Mouse (Mus musculus): ENCODE measurements around the gene Ap1s1. TPM values are rescaled to one million over a fixed set of nuclear protein-coding genes. Genes with fewer than 3 reads are reported as not detected.
A peak's percentile ranks its signal among the peaks of the same experiment; 100 is the strongest.

Gene Ap1s1
- polyA plus RNA-seq, 1 experiment from 2014 or later = 136 TPM

- H3K27me3 ChIP-seq (replicated peaks; ENCODE audit: control insufficient read depth, insufficient read depth, low read length) = no peaks in the 10 kb centered on the region
- H3K36me3 ChIP-seq (ENCODE audit: control insufficient read depth, insufficient read depth, low read length) = no peaks in the 10 kb centered on the region
- 0 out of 2 replicates have a peak, but pooled peaks cover 3% of the 10 kb centered on the region for H3K4me1 ChIP-seq (ENCODE audit: control insufficient read depth, insufficient read depth, low read length)
- no peak overlapping the region for H3K4me3 ChIP-seq (ENCODE audit: low read depth, low read length)
- no peak for ATAC-seq (ENCODE audit: low read depth)
- H3K9ac ChIP-seq (ENCODE audit: low read depth, low read length) = no peak overlapping the region
- no peak for DNase-seq (ENCODE audit: low spot score)
- 88% methylated on average over 4 of the region's 4 CpGs for WGBS
- no peak overlapping the region for H3K4me2 ChIP-seq (ENCODE audit: low read depth, low read length)
- no peaks in the 10 kb centered on the region for H3K9me3 ChIP-seq (ENCODE audit: control insufficient read depth, low read length)
- H3K27ac ChIP-seq (replicated peaks; ENCODE audit: low read depth, low read length) = no peak overlapping the region
Observed at GRCm38 (mm10) chr5:137083051-137083450, 37.1 kb upstream of the Ap1s1 start.

GRCm38 (mm10) chr5:137079849-137080248 lies 33.9 kb upstream of the Ap1s1 start:
- Histone ChIP-seq H3K9me3 (ENCODE audit: control insufficient read depth, low read length) (no peaks in the 10 kb centered on the region), H3K27ac (replicated peaks; ENCODE audit: low read depth, low read length) (no peak overlapping the region), H3K4me3 (ENCODE audit: low read depth, low read length) (no peak overlapping the region), H3K9ac (ENCODE audit: low read depth, low read length) (no peak overlapping the region), H3K27me3 (replicated peaks; ENCODE audit: control insufficient read depth, insufficient read depth, low read length) (no peaks in the 10 kb centered on the region), H3K4me1 (ENCODE audit: control insufficient read depth, insufficient read depth, low read length) (peaks cover 11% of the 10 kb centered on the region; the same call in 1 of the 2 replicates), H3K4me2 (ENCODE audit: low read depth, low read length) (no peak overlapping the region), H3K36me3 (ENCODE audit: control insufficient read depth, insufficient read depth, low read length) (no peaks in the 10 kb centered on the region)
- DNase-seq (ENCODE audit: low spot score) (no peak), ATAC-seq (ENCODE audit: low read depth) (no peak)
- WGBS = 49% methylated on average over 5 of the region's 5 CpGs

- no peak for ATAC-seq (ENCODE audit: low read depth)
- Histone ChIP-seq H3K4me3 (ENCODE audit: low read depth, low read length) (no peak overlapping the region), H3K9me3 (ENCODE audit: control insufficient read depth, low read length) (no peaks in the 10 kb centered on the region), H3K27ac (replicated peaks; ENCODE audit: low read depth, low read length) (no peak overlapping the region), H3K9ac (ENCODE audit: low read depth, low read length) (no peak overlapping the region), H3K36me3 (ENCODE audit: control insufficient read depth, insufficient read depth, low read length) (no peaks in the 10 kb centered on the region), H3K4me1 (ENCODE audit: control insufficient read depth, insufficient read depth, low read length) (peaks cover 11% of the 10 kb centered on the region; the same call in 1 of the 2 replicates), H3K4me2 (ENCODE audit: low read depth, low read length) (no peak overlapping the region), H3K27me3 (replicated peaks; ENCODE audit: control insufficient read depth, insufficient read depth, low read length) (no peaks in the 10 kb centered on the region)
- DNase-seq (ENCODE audit: low spot score) = no peak
- 18% methylated on average over 6 of the region's 6 CpGs for WGBS
Observed at GRCm38 (mm10) chr5:137078616-137079015, 32.7 kb upstream of the Ap1s1 start.

GRCm38 (mm10) chr5:137078041-137078440 lies 32.1 kb upstream of the Ap1s1 start:
- no peak for DNase-seq (ENCODE audit: low spot score)
- WGBS = 74% methylated on average over 14 of the region's 14 CpGs
- ATAC-seq (ENCODE audit: low read depth) = no peak
- H3K27ac ChIP-seq (replicated peaks; ENCODE audit: low read depth, low read length) = no peak overlapping the region; the same call in 1 of the 2 replicates
- no peaks in the 10 kb centered on the region for H3K36me3 ChIP-seq (ENCODE audit: control insufficient read depth, insufficient read depth, low read length)
- no peaks in the 10 kb centered on the region for H3K9me3 ChIP-seq (ENCODE audit: control insufficient read depth, low read length)
- H3K4me2 ChIP-seq (ENCODE audit: low read depth, low read length) = no peak overlapping the region
- H3K4me3 ChIP-seq (ENCODE audit: low read depth, low read length) = no peak overlapping the region
- no peaks in the 10 kb centered on the region for H3K27me3 ChIP-seq (replicated peaks; ENCODE audit: control insufficient read depth, insufficient read depth, low read length)
- H3K4me1 ChIP-seq (ENCODE audit: control insufficient read depth, insufficient read depth, low read length) = peaks cover 11% of the 10 kb centered on the region; the same call in 1 of the 2 replicates
- no peak overlapping the region for H3K9ac ChIP-seq (ENCODE audit: low read depth, low read length)

GRCm38 (mm10) chr5:137077187-137077586 lies 31.3 kb upstream of the Ap1s1 start:
- H3K9ac ChIP-seq (ENCODE audit: low read depth, low read length) = no peak overlapping the region
- no peaks in the 10 kb centered on the region for H3K36me3 ChIP-seq (ENCODE audit: control insufficient read depth, insufficient read depth, low read length)
- ATAC-seq (ENCODE audit: low read depth) (no peak), DNase-seq (ENCODE audit: low spot score) (no peak)
- no peaks in the 10 kb centered on the region for H3K9me3 ChIP-seq (ENCODE audit: control insufficient read depth, low read length)
- 85% methylated on average over 7 of the region's 7 CpGs for WGBS
- peaks cover 17% of the 10 kb centered on the region for H3K4me1 ChIP-seq (ENCODE audit: control insufficient read depth, insufficient read depth, low read length)
- no peak overlapping the region for H3K4me2 ChIP-seq (ENCODE audit: low read depth, low read length)
- no peaks in the 10 kb centered on the region for H3K27me3 ChIP-seq (replicated peaks; ENCODE audit: control insufficient read depth, insufficient read depth, low read length)
- no peak overlapping the region for H3K4me3 ChIP-seq (ENCODE audit: low read depth, low read length)
- no peak overlapping the region; the same call in 1 of the 2 replicates for H3K27ac ChIP-seq (replicated peaks; ENCODE audit: low read depth, low read length)

- Histone ChIP-seq H3K27me3 (replicated peaks; ENCODE audit: control insufficient read depth, insufficient read depth, low read length) (no peaks in the 10 kb centered on the region), H3K4me1 (ENCODE audit: control insufficient read depth, insufficient read depth, low read length) (peaks cover 18% of the 10 kb centered on the region), H3K36me3 (ENCODE audit: control insufficient read depth, insufficient read depth, low read length) (no peaks in the 10 kb centered on the region), H3K27ac (replicated peaks; ENCODE audit: low read depth, low read length) (peak overlapping the region; percentile 46), H3K4me2 (ENCODE audit: low read depth, low read length) (no peak overlapping the region), H3K9ac (ENCODE audit: low read depth, low read length) (no peak overlapping the region), H3K9me3 (ENCODE audit: control insufficient read depth, low read length) (no peaks in the 10 kb centered on the region), H3K4me3 (ENCODE audit: low read depth, low read length) (no peak overlapping the region)
- peak; percentile 54 for DNase-seq (ENCODE audit: low spot score)
- WGBS = 37% methylated on average over 12 of the region's 12 CpGs
- ATAC-seq (ENCODE audit: low read depth) = no peak
Observed at GRCm38 (mm10) chr5:137076191-137076930, 30.4 kb upstream of the Ap1s1 start.

- Histone ChIP-seq H3K9me3 (ENCODE audit: control insufficient read depth, low read length) (no peaks in the 10 kb centered on the region), H3K4me1 (ENCODE audit: control insufficient read depth, insufficient read depth, low read length) (peaks cover 18% of the 10 kb centered on the region), H3K27ac (replicated peaks; ENCODE audit: low read depth, low read length) (no peak overlapping the region), H3K4me3 (ENCODE audit: low read depth, low read length) (no peak overlapping the region), H3K4me2 (ENCODE audit: low read depth, low read length) (no peak overlapping the region), H3K36me3 (ENCODE audit: control insufficient read depth, insufficient read depth, low read length) (no peaks in the 10 kb centered on the region), H3K27me3 (replicated peaks; ENCODE audit: control insufficient read depth, insufficient read depth, low read length) (no peaks in the 10 kb centered on the region), H3K9ac (ENCODE audit: low read depth, low read length) (no peak overlapping the region)
- no peak for DNase-seq (ENCODE audit: low spot score)
- ATAC-seq (ENCODE audit: low read depth) = no peak
- WGBS = 62% methylated on average over 6 of the region's 6 CpGs
Observed at GRCm38 (mm10) chr5:137075726-137076125, 29.8 kb upstream of the Ap1s1 start.

- H3K4me1 ChIP-seq (ENCODE audit: control insufficient read depth, insufficient read depth, low read length) = peaks cover 18% of the 10 kb centered on the region
- H3K9ac ChIP-seq (ENCODE audit: low read depth, low read length) = 0 out of 2 replicates have a peak overlapping the region, but pooled peaks have one; percentile 25
- no peaks in the 10 kb centered on the region for H3K9me3 ChIP-seq (ENCODE audit: control insufficient read depth, low read length)
- no peak for ATAC-seq (ENCODE audit: low read depth)
- H3K4me2 ChIP-seq (ENCODE audit: low read depth, low read length) = no peak overlapping the region
- no peak overlapping the region for H3K4me3 ChIP-seq (ENCODE audit: low read depth, low read length)
- H3K27me3 ChIP-seq (replicated peaks; ENCODE audit: control insufficient read depth, insufficient read depth, low read length) = no peaks in the 10 kb centered on the region
- H3K27ac ChIP-seq (replicated peaks; ENCODE audit: low read depth, low read length) = 0 out of 2 replicates have a peak overlapping the region, but pooled peaks have one; percentile 28
- no peaks in the 10 kb centered on the region for H3K36me3 ChIP-seq (ENCODE audit: control insufficient read depth, insufficient read depth, low read length)
- 28% methylated on average over 6 of the region's 6 CpGs for WGBS
- DNase-seq (ENCODE audit: low spot score) = peak; percentile 24
Observed at GRCm38 (mm10) chr5:137074191-137074651, 28.3 kb upstream of the Ap1s1 start.

- Histone ChIP-seq H3K4me2 (ENCODE audit: low read depth, low read length) (no peak overlapping the region), H3K36me3 (ENCODE audit: control insufficient read depth, insufficient read depth, low read length) (no peaks in the 10 kb centered on the region), H3K9ac (ENCODE audit: low read depth, low read length) (no peak overlapping the region), H3K4me1 (ENCODE audit: control insufficient read depth, insufficient read depth, low read length) (peaks cover 15% of the 10 kb centered on the region), H3K27me3 (replicated peaks; ENCODE audit: control insufficient read depth, insufficient read depth, low read length) (no peaks in the 10 kb centered on the region), H3K9me3 (ENCODE audit: control insufficient read depth, low read length) (no peaks in the 10 kb centered on the region), H3K27ac (replicated peaks; ENCODE audit: low read depth, low read length) (peak overlapping the region; percentile 62; the same call in 1 of the 2 replicates), H3K4me3 (ENCODE audit: low read depth, low read length) (no peak overlapping the region)
- 90% methylated on average over 8 of the region's 8 CpGs for WGBS
- ATAC-seq (ENCODE audit: low read depth) (no peak), DNase-seq (ENCODE audit: low spot score) (no peak)
Observed at GRCm38 (mm10) chr5:137073141-137073540, 27.2 kb upstream of the Ap1s1 start.
